Mouse (Mus musculus) thymus, adult 2 months (tissue): ENCODE measurements around the gene Tnfrsf13b. TPM values are rescaled to one million over a fixed set of nuclear protein-coding genes. Genes with fewer than 3 reads are reported as not detected.

Experiments used
- DNase-seq: peaks from one replicate; pipeline ENCODE4 v3.0.0; 2021
- H3K27ac ChIP-seq: fragments of 200-500 bp; 2 replicates; pipeline ENCODE4 v1.5.1; 2012; ENCODE audit warnings: low read length, control low read depth; ENCODE audit not compliant: control insufficient read depth, insufficient read depth
- H3K27me3 ChIP-seq: fragments of 200-500 bp; 2 replicates; pipeline ENCODE4 v1.6.1; 2012; ENCODE audit warnings: mild to moderate bottlenecking, low read length, moderate library complexity, mixed read lengths; ENCODE audit not compliant: control insufficient read depth, insufficient read depth
- H3K36me3 ChIP-seq: fragments of 200-500 bp; 2 replicates; pipeline ENCODE4 v1.6.1; 2012; ENCODE audit warnings: mild to moderate bottlenecking, low read length, moderate library complexity; ENCODE audit not compliant: control insufficient read depth, insufficient read depth
- H3K4me1 ChIP-seq: fragments of 200-500 bp; replicated peaks from 2 replicates; pipeline ENCODE4 v1.6.1; 2012; ENCODE audit warnings: low read length; ENCODE audit not compliant: control insufficient read depth, insufficient read depth
- H3K4me3 ChIP-seq: fragments of 200-500 bp; 2 replicates; pipeline ENCODE4 v1.5.1; 2012; ENCODE audit warnings: mild to moderate bottlenecking, low read length, control low read depth, moderate library complexity; ENCODE audit not compliant: control insufficient read depth, insufficient read depth
- CTCF ChIP-seq: fragments of 200-500 bp; IDR thresholded peaks from 2 replicates; pipeline ENCODE4 v1.5.1; 2012; ENCODE audit warnings: mild to moderate bottlenecking, control low read depth, low read length, moderate library complexity, borderline replicate concordance; ENCODE audit not compliant: control insufficient read depth, poor library complexity, insufficient read depth; ENCODE audit errors: extremely low read depth
- POLR2A ChIP-seq: fragments of 200-500 bp; IDR thresholded peaks from 2 replicates; pipeline ENCODE4 v1.6.1; 2012; ENCODE audit warnings: mild to moderate bottlenecking, low read length, control low read depth, moderate library complexity; ENCODE audit not compliant: control insufficient read depth, poor library complexity, insufficient read depth; ENCODE audit errors: extremely low read depth
- WGBS: fragments of 180-500 bp; shearing (Covaris S2); methylation state at CpG from one replicate; pipeline ENCODE4 v1.1.7; 2018; 5-methylcytosine and 5-hydroxymethylcytosine counted together
- polyA plus RNA-seq: library from polyadenylated mRNA; depleted of rRNA; stranded (reverse); fragments of >200 nt; gene quantifications from 2 replicates; pipeline ENCODE4 v1.2.3, GENCODE M21; 2012; rRNA removed

The Tnfrsf13b gene
- polyA plus RNA-seq, 1 experiment = 134 TPM

GRCm38 (mm10) chr11:61192779-61193178 lies 66.2 kb downstream of the Tnfrsf13b start:
- WGBS = 100% methylated on average over 2 of the region's 2 CpGs

DNA sequence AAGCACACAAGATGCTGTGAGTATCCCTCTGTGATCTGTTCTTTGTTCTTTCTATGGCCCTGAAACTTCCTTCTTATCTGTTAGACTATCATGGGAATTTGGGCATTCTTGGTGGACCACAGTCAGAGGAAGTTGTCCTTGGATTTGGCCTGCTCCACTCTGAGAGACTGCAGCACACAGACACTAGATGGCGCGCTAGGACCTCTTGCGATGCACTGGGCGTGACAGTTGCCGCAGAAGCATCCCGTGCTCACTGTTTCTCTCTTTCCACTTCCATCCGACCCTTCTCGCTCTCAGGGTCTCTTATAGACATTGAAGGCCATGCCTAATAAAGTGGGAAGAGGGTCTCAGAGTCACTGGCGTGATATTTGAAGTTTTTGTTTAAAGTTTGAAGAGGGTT lies 66.8 kb downstream of the Tnfrsf13b start:
- Histone ChIP-seq H3K27ac (no peak overlapping the region), H3K4me3 (no peak overlapping the region), H3K27me3 (no peaks in the 10 kb centered on the region), H3K4me1 (no peaks in the 10 kb centered on the region), H3K36me3 (no peaks in the 10 kb centered on the region)
- peak; percentile 76 for DNase-seq
- 2% methylated on average over 9 of the region's 9 CpGs for WGBS
- TF ChIP-seq CTCF = peak; percentile 87
- no peak for TF ChIP-seq POLR2A

More at GRCm38 (mm10) chr11:61192779-61193178, 66.2 kb downstream of the Tnfrsf13b start:
- TF ChIP-seq POLR2A = no peak
- TF ChIP-seq CTCF = no peak
- H3K36me3 ChIP-seq = no peaks in the 10 kb centered on the region
- H3K27me3 ChIP-seq = no peaks in the 10 kb centered on the region
- H3K4me3 ChIP-seq = no peak overlapping the region
- H3K27ac ChIP-seq = no peak overlapping the region
- no peaks in the 10 kb centered on the region for H3K4me1 ChIP-seq
- DNase-seq = no peak

- no peak for DNase-seq
- Histone ChIP-seq H3K4me1 (no peaks in the 10 kb centered on the region), H3K27me3 (no peaks in the 10 kb centered on the region), H3K4me3 (no peak overlapping the region), H3K27ac (no peak overlapping the region), H3K36me3 (no peaks in the 10 kb centered on the region)
- WGBS = 90% methylated on average over 14 of the region's 14 CpGs
- TF ChIP-seq POLR2A (no peak), CTCF (no peak)
Observed at GRCm38 (mm10) chr11:61196616-61197353, 70.2 kb downstream of the Tnfrsf13b start.

DNA sequence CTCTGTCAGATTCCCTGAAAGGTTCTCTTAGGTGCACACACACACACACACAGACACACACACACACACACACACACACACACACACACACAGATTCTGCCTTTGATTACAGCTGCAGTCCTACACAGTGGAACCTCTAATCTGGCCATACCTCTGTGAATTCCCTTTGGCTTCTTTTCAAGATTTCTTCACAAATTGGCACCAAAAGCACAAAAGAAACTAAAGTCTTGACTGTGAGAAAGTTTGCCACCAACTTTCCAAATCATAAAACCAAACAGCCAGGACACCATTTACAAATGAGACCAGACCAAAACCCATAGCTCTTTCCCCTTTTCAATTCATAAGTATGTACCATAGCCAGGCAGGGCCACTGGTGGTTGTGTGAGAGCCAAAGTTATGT lies 71.4 kb downstream of the Tnfrsf13b start:
- no peak for TF ChIP-seq POLR2A
- TF ChIP-seq CTCF = no peak
- H3K27ac ChIP-seq = no peak overlapping the region
- H3K36me3 ChIP-seq = no peaks in the 10 kb centered on the region
- DNase-seq = no peak
- H3K4me1 ChIP-seq = no peaks in the 10 kb centered on the region
- no peak overlapping the region for H3K4me3 ChIP-seq
- H3K27me3 ChIP-seq = no peaks in the 10 kb centered on the region

Other genes starting within 250 kb of the Tnfrsf13b start
- 72.9 and 76.7 TPM in 2 replicates for gene Tmem11, start 247.5 kb upstream of the Tnfrsf13b start, polyA plus RNA-seq
- gene Natd1, start 212.0 kb upstream of the Tnfrsf13b start, polyA plus RNA-seq = 62.9 and 63.8 TPM in 2 replicates
- 30.9 and 33.1 TPM in 2 replicates for gene Map2k3, start 194.7 kb upstream of the Tnfrsf13b start, polyA plus RNA-seq
- 0.51 and 1.8 TPM in 2 replicates for gene Kcnj12, start 104.2 kb upstream of the Tnfrsf13b start, polyA plus RNA-seq
- 57.5 and 68.6 TPM in 2 replicates for gene Usp22, start 48.3 kb downstream of the Tnfrsf13b start, polyA plus RNA-seq
- 1.4 and 1.6 TPM in 2 replicates for gene Aldh3a1, start 80.8 kb downstream of the Tnfrsf13b start, polyA plus RNA-seq
- 89.9 and 92.7 TPM in 2 replicates for gene Aldh3a2, start 140.7 kb downstream of the Tnfrsf13b start, polyA plus RNA-seq
- 0.51 and 0.67 TPM in 2 replicates for gene Slc47a2, start 216.1 kb downstream of the Tnfrsf13b start, polyA plus RNA-seq